Mouse (Mus musculus): ENCODE results near the gene Apip.

- no peak for TF ChIP-seq CTCF (IDR thresholded peaks at IDR 0.05; ENCODE audit: low read depth, low read length)
- TF ChIP-seq POLR2A (IDR thresholded peaks at IDR 0.05; ENCODE audit: extremely low read depth, insufficient read depth, low read length): no peak
Observed at GRCm38 (mm10) chr2:103119197-103119854, 45.9 kb downstream of the Apip start.

All from liver, adult 2 months (tissue).